Mouse (Mus musculus) brain, embryonic 14.5 days (tissue): ENCODE measurements at regions not wholly inside any gene's neighbourhood (a gene's known extent, or its start where the extent isn't known, plus 50 kb on each side); places are given as distances from the start of the nearest gene placed in this dataset.

Source experiments
- CTCF ChIP-seq: fragments of 200-500 bp; IDR thresholded peaks from 2 replicates; pipeline ENCODE4 v1.5.1; 2012; ENCODE audit warnings: inconsistent platforms, mild to moderate bottlenecking, moderate library complexity, borderline replicate concordance; ENCODE audit not compliant: insufficient read depth, insufficient read length; ENCODE audit errors: extremely low read depth
- POLR2A ChIP-seq: fragments of 200-500 bp; IDR thresholded peaks from 2 replicates; pipeline ENCODE4 v1.6.1; 2012; ENCODE audit warnings: mild to moderate bottlenecking, inconsistent platforms, borderline replicate concordance; ENCODE audit not compliant: poor library complexity, insufficient read depth, insufficient read length, severe bottlenecking; ENCODE audit errors: extremely low read depth

- TF ChIP-seq CTCF (no peak), POLR2A (no peak)
These were observed 269.1 kb downstream of the Inhba start for GRCm38 (mm10) chr13:16280742-16281141.
